Mouse (Mus musculus) C2C12 (cell line): ENCODE measurements at regions not wholly inside any gene's neighbourhood (a gene's known extent, or its start where the extent isn't known, plus 50 kb on each side); places are given as distances from the start of the nearest gene placed in this dataset.

Experiments
- H3K27me3 ChIP-seq: one replicate; pipeline ENCODE4 v1.6.1; 2011; ENCODE audit not compliant: control insufficient read depth, insufficient read depth, insufficient read length
- H3K36me3 ChIP-seq: one replicate; pipeline ENCODE4 v1.6.1; 2011; ENCODE audit not compliant: control insufficient read depth, insufficient read depth
- H3K4me3 ChIP-seq: one replicate; pipeline ENCODE4 v1.5.1; 2011; ENCODE audit warnings: mild to moderate bottlenecking, control low read depth; ENCODE audit not compliant: poor library complexity, insufficient read depth, severe bottlenecking
- H3K79me2 ChIP-seq: one replicate; pipeline ENCODE4 v1.6.1; 2011; ENCODE audit not compliant: control insufficient read depth, insufficient read depth
- H3K79me3 ChIP-seq: one replicate; pipeline ENCODE4 v1.6.1; 2011; ENCODE audit warnings: low read depth, control low read depth
- H3ac ChIP-seq: one replicate; pipeline ENCODE3; 2011; ENCODE audit warnings: low read depth; ENCODE audit not compliant: control insufficient read depth, insufficient read length
- MYOD1 ChIP-seq: IDR thresholded peaks from one replicate; pipeline ENCODE4 v1.6.1; 2011; ENCODE audit warnings: low read depth; ENCODE audit not compliant: control insufficient read depth, insufficient read length
- MYOG ChIP-seq: IDR thresholded peaks from one replicate; pipeline ENCODE4 v1.6.1; 2011; ENCODE audit not compliant: control insufficient read depth, insufficient read length; ENCODE audit errors: extremely low read depth

DNA sequence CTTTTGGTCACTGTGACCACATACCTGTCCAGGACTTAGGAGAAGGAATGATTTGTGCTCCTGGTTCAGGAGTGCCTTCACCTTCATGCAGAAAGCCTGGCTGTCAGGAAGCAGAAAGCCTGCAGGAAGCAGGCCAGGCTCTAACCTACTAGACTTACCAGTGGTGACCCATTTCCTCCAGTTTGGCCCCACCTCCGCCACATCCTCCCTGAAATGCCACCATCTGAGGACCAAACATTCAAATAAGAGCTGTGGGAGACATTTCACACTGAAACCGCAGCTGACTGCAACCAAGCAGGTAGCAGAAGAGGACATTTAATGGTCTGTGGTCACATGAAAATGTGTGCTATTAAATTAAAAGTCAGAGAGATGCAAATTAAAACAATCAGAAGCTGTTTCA, 50.3 kb upstream of the Armc2 start:
- H3K36me3 ChIP-seq = no peaks in the 10 kb centered on the region
- no peak for TF ChIP-seq MYOG
- no peak for TF ChIP-seq MYOD1
- no peak overlapping the region for H3ac ChIP-seq

More for the DNA sequence above, 50.3 kb upstream of the Armc2 start:
- H3K27me3 ChIP-seq = no peaks in the 10 kb centered on the region
- H3K79me2 ChIP-seq = no peaks in the 10 kb centered on the region
- no peak overlapping the region for H3K4me3 ChIP-seq
- no peaks in the 10 kb centered on the region for H3K79me3 ChIP-seq
